Comparison of ENCODE assay signal across 8 mouse cellular contexts in genomic region chr2:30659836-30660612, GRCm38 (mm10).
A peak's percentile ranks its signal among the peaks of the same experiment; 100 is the strongest.
DNase-seq lines count a peak whose midpoint lies in the region; ATAC-seq lines count a peak whose summit lies in the region.

No protein-coding gene starts in this region.

- no peaks in the 10 kb centered on the region for H3K27me3 ChIP-seq in kidney, embryonic 16.5 days (ENCODE audit: insufficient read depth, low read length)
- H3K27me3 ChIP-seq in forebrain, embryonic 15.5 days: no peaks in the 10 kb centered on the region
- no peaks in the 10 kb centered on the region for H3K27me3 ChIP-seq in limb, embryonic 10.5 days (ENCODE audit: low read depth, poor library complexity, severe bottlenecking)
- H3K27me3 ChIP-seq in neural tube, embryonic 13.5 days: no peaks in the 10 kb centered on the region

- H3K9ac ChIP-seq in kidney, embryonic 16.5 days (replicated peaks; ENCODE audit: low read length): peak overlapping the region; percentile 85
- H3K9ac ChIP-seq in forebrain, embryonic 15.5 days (replicated peaks): peak overlapping the region; percentile 4
- H3K9ac ChIP-seq in neural tube, embryonic 13.5 days: peak overlapping the region; percentile 73

- no peaks in the 10 kb centered on the region for H3K9me3 ChIP-seq in kidney, embryonic 16.5 days (ENCODE audit: low read length)
- H3K9me3 ChIP-seq in forebrain, embryonic 15.5 days: no peaks in the 10 kb centered on the region
- no peaks in the 10 kb centered on the region for H3K9me3 ChIP-seq in limb, embryonic 10.5 days (replicated peaks)
- H3K9me3 ChIP-seq in neural tube, embryonic 13.5 days: no peaks in the 10 kb centered on the region

- 24% methylated on average over 11 of the region's 11 CpGs for WGBS in kidney, embryonic 16.5 days
- 39% methylated on average over 11 of the region's 11 CpGs for WGBS in forebrain, embryonic 15.5 days
- 24% methylated on average over 11 of the region's 11 CpGs for WGBS in limb, embryonic 10.5 days
- WGBS in neural tube, embryonic 13.5 days: 27% methylated on average over 11 of the region's 11 CpGs

- no peak overlapping the region for H3K4me3 ChIP-seq in kidney, embryonic 16.5 days (ENCODE audit: low read length)
- no peak overlapping the region for H3K4me3 ChIP-seq in forebrain, embryonic 15.5 days
- 0 out of 2 replicates have a peak overlapping the region, but pooled peaks have one; percentile 53 for H3K4me3 ChIP-seq in limb, embryonic 10.5 days
- H3K4me3 ChIP-seq in neural tube, embryonic 13.5 days: no peak overlapping the region

- H3K36me3 ChIP-seq in kidney, embryonic 16.5 days (ENCODE audit: insufficient read depth, low read length): no peaks in the 10 kb centered on the region
- H3K36me3 ChIP-seq in forebrain, embryonic 15.5 days: no peaks in the 10 kb centered on the region
- no peaks in the 10 kb centered on the region for H3K36me3 ChIP-seq in limb, embryonic 10.5 days
- H3K36me3 ChIP-seq in neural tube, embryonic 13.5 days: no peaks in the 10 kb centered on the region

- no peak for ATAC-seq in kidney, embryonic 16.5 days (ENCODE audit: low FRiP score, low TSS enrichment)
- no peak for ATAC-seq in forebrain, embryonic 15.5 days (replicated peaks)
- no peak; the same call in 1 of the 2 replicates for ATAC-seq in neural tube, embryonic 13.5 days (ENCODE audit: low read depth)

- peak overlapping the region; percentile 99 for H3K27ac ChIP-seq in kidney, embryonic 16.5 days (ENCODE audit: low read length)
- H3K27ac ChIP-seq in forebrain, embryonic 15.5 days (replicated peaks): peak overlapping the region; percentile 98
- H3K27ac ChIP-seq in limb, embryonic 10.5 days: peak overlapping the region; percentile 95
- peak overlapping the region; percentile 100 for H3K27ac ChIP-seq in neural tube, embryonic 13.5 days (replicated peaks)

- H3K4me2 ChIP-seq in kidney, embryonic 16.5 days (replicated peaks; ENCODE audit: low read depth, low read length): peak overlapping the region; percentile 85; the same call in 1 of the 2 replicates
- no peak overlapping the region for H3K4me2 ChIP-seq in forebrain, embryonic 15.5 days (replicated peaks)
- H3K4me2 ChIP-seq in neural tube, embryonic 13.5 days: peak overlapping the region; percentile 20

- DNase-seq in kidney, postnatal 10 days: no peak
- no peak for DNase-seq in limb, embryonic 10.5 days (ENCODE audit: low spot score)
- DNase-seq in adipocyte (ENCODE audit: low spot score): no peak
- no peak for DNase-seq in gastrocnemius, adult 8-10 months (ENCODE audit: low spot score in 2 of 2)
- no peak for DNase-seq in cerebellum, adult 11-12 months

- peaks cover 70% of the 10 kb centered on the region for H3K4me1 ChIP-seq in kidney, embryonic 16.5 days (ENCODE audit: insufficient read depth, low read length)
- peaks cover 60% of the 10 kb centered on the region for H3K4me1 ChIP-seq in forebrain, embryonic 15.5 days
- peaks cover 87% of the 10 kb centered on the region for H3K4me1 ChIP-seq in limb, embryonic 10.5 days
- peaks cover 74% of the 10 kb centered on the region for H3K4me1 ChIP-seq in neural tube, embryonic 13.5 days (replicated peaks)

Comparison
In these comparisons a context has a peak if more than half of its experiments do, and no peak if none do; other contexts are left out.
1. H3K9ac ChIP-seq: peak in every context shown above with its lines; median percentile 85 in kidney, embryonic 16.5 days; 73 in neural tube, embryonic 13.5 days; 4 in forebrain, embryonic 15.5 days.